Mouse (Mus musculus) midbrain, embryonic 16.5 days (tissue): Measurements from ENCODE around the gene Acin1. TPM values are rescaled to one million over a fixed set of nuclear protein-coding genes. Genes with fewer than 3 reads are reported as not detected.
A peak's percentile ranks its signal among the peaks of the same experiment; 100 is the strongest.

Experiments
- ATAC-seq: fragments of 200-750 bp; cut with Nextera tagmentation; 2 replicates; pipeline ENCODE4 v1.8.0; 2017; ENCODE audit warnings: moderate TSS enrichment
- H3K27ac ChIP-seq: fragments of 300-500 bp; sonication (generic); 2 replicates; pipeline ENCODE4 v1.5.1; 2014; ENCODE audit warnings: mild to moderate bottlenecking, low read length, mixed read lengths
- H3K27me3 ChIP-seq: fragments of 300-500 bp; sonication (generic); 2 replicates; pipeline ENCODE4 v1.6.1; 2014; ENCODE audit warnings: low read depth, low read length, mixed read lengths; ENCODE audit not compliant: control insufficient read depth, insufficient read depth
- H3K36me3 ChIP-seq: fragments of 300-500 bp; sonication (generic); 2 replicates; pipeline ENCODE4 v1.6.1; 2014; ENCODE audit warnings: mild to moderate bottlenecking, low read length, moderate library complexity, mixed read lengths; ENCODE audit not compliant: control insufficient read depth, insufficient read depth
- H3K4me1 ChIP-seq: fragments of 300-500 bp; sonication (generic); 2 replicates; pipeline ENCODE4 v1.6.1; 2014; ENCODE audit warnings: mild to moderate bottlenecking, low read length, mixed read lengths; ENCODE audit not compliant: control insufficient read depth, insufficient read depth
- H3K4me2 ChIP-seq: fragments of 300-500 bp; sonication (generic); 2 replicates; pipeline ENCODE4 v1.6.1; 2014; ENCODE audit warnings: mild to moderate bottlenecking, low read length, mixed read lengths
- H3K4me3 ChIP-seq: fragments of 300-500 bp; sonication (generic); 2 replicates; pipeline ENCODE4 v1.5.1; 2014; ENCODE audit warnings: low read depth, mild to moderate bottlenecking, low read length, moderate library complexity, mixed read lengths
- H3K9ac ChIP-seq: fragments of 300-500 bp; sonication (generic); 2 replicates; pipeline ENCODE4 v1.6.1; 2014; ENCODE audit warnings: low read depth, low read length, mixed read lengths
- H3K9me3 ChIP-seq: fragments of 300-500 bp; sonication (generic); replicated peaks from 2 replicates; pipeline ENCODE4 v1.6.1; 2014; ENCODE audit warnings: mild to moderate bottlenecking, low read length, mixed read lengths; ENCODE audit not compliant: control insufficient read depth, poor library complexity, severe bottlenecking
- WGBS: fragments of 180-500 bp; shearing (Covaris S2); extraction: QIAGEN DNeasy Blood & Tissue Kit; methylation state at CpG from one replicate; pipeline ENCODE4 v1.1.7; 2014; 5-methylcytosine and 5-hydroxymethylcytosine counted together
- microRNA counts: library from miRNA; unstranded; fragments of <30 nt; microRNA quantifications from one replicate; lab custom pipeline; 2016
- microRNA-seq: library from miRNA; unstranded; fragments of <30 nt; microRNA quantifications from one replicate; pipeline ENCODE4, GENCODE M21; 2017
- polyA plus RNA-seq: library from polyadenylated mRNA; unstranded; fragments of >200 nt; fragmentation: Nextera tagmentation; extraction: Ambion mirVana; gene quantifications from 2 replicates; pipeline ENCODE4 v1.2.1, GENCODE M21; 2015

Gene Acin1
- polyA plus RNA-seq, 1 experiment from 2014 or later: 108 TPM

- H3K4me2 ChIP-seq: peak overlapping the region; percentile 54
- peak overlapping the region; percentile 96 for H3K27ac ChIP-seq
- peak overlapping the region; percentile 80; the same call in 1 of the 2 replicates for H3K9ac ChIP-seq
- H3K4me3 ChIP-seq: peak overlapping the region; percentile 57
- no peaks in the 10 kb centered on the region for H3K36me3 ChIP-seq
- H3K4me1 ChIP-seq: peaks cover 23% of the 10 kb centered on the region
- no peaks in the 10 kb centered on the region for H3K9me3 ChIP-seq
- H3K27me3 ChIP-seq: no peaks in the 10 kb centered on the region
- WGBS: 31% methylated on average over 4 of the region's 4 CpGs
- ATAC-seq: peak; percentile 32
These were observed 84.1 kb downstream of the Acin1 start for GRCm38 (mm10) chr14:54602613-54603012.

GRCm38 (mm10) chr14:54601601-54602000, 85.1 kb downstream of the Acin1 start:
- Histone ChIP-seq H3K27ac (no peak overlapping the region), H3K4me1 (peaks cover 23% of the 10 kb centered on the region), H3K36me3 (no peaks in the 10 kb centered on the region), H3K4me3 (no peak overlapping the region), H3K27me3 (no peaks in the 10 kb centered on the region), H3K9ac (no peak overlapping the region), H3K4me2 (no peak overlapping the region), H3K9me3 (no peaks in the 10 kb centered on the region)
- ATAC-seq: no peak
- 78% methylated on average over 2 of the region's 2 CpGs for WGBS

DNA sequence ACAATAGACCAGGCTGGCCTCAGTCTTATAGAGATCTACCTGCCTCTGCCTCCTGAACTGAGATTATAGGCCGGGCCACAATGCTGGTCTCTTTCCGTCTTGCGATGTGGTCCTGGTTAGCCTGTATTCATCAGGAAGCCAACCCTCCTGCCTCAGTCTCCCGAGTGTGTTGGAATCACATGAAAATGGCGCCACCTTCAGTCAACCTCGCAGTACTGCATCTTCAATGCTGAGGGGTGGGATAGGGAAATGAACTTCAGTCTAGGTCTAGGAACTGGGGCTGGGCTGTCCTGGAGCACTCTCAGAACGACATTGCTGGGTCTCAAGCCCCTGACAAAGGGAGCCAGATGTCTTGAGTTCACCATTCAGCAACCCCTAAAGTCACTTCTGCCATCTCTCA, 89.6 kb downstream of the Acin1 start:
- Histone ChIP-seq H3K27me3 (no peaks in the 10 kb centered on the region), H3K4me1 (peaks cover under 1% of the 10 kb centered on the region), H3K9me3 (no peaks in the 10 kb centered on the region), H3K9ac (no peak overlapping the region), H3K4me3 (no peak overlapping the region), H3K36me3 (no peaks in the 10 kb centered on the region), H3K4me2 (no peak overlapping the region), H3K27ac (no peak overlapping the region)
- ATAC-seq: no peak
- 81% methylated on average over 7 of the region's 7 CpGs for WGBS

GRCm38 (mm10) chr14:54594631-54595414, 91.9 kb downstream of the Acin1 start:
- H3K4me3 ChIP-seq: no peak overlapping the region
- H3K9ac ChIP-seq: no peak overlapping the region
- H3K27me3 ChIP-seq: no peaks in the 10 kb centered on the region
- ATAC-seq: no peak
- 65% methylated on average over 28 of the region's 28 CpGs for WGBS
- no peaks in the 10 kb centered on the region for H3K4me1 ChIP-seq
- no peaks in the 10 kb centered on the region for H3K9me3 ChIP-seq
- H3K27ac ChIP-seq: no peak overlapping the region
- H3K36me3 ChIP-seq: no peaks in the 10 kb centered on the region
- no peak overlapping the region for H3K4me2 ChIP-seq

GRCm38 (mm10) chr14:54594055-54594454, 92.7 kb downstream of the Acin1 start:
- H3K9ac ChIP-seq: no peak overlapping the region
- no peak overlapping the region for H3K4me2 ChIP-seq
- H3K36me3 ChIP-seq: no peaks in the 10 kb centered on the region
- 91% methylated on average over 3 of the region's 3 CpGs for WGBS
- no peak overlapping the region for H3K27ac ChIP-seq
- no peaks in the 10 kb centered on the region for H3K4me1 ChIP-seq
- H3K27me3 ChIP-seq: no peaks in the 10 kb centered on the region
- ATAC-seq: no peak
- H3K9me3 ChIP-seq: no peaks in the 10 kb centered on the region
- H3K4me3 ChIP-seq: no peak overlapping the region

DNA sequence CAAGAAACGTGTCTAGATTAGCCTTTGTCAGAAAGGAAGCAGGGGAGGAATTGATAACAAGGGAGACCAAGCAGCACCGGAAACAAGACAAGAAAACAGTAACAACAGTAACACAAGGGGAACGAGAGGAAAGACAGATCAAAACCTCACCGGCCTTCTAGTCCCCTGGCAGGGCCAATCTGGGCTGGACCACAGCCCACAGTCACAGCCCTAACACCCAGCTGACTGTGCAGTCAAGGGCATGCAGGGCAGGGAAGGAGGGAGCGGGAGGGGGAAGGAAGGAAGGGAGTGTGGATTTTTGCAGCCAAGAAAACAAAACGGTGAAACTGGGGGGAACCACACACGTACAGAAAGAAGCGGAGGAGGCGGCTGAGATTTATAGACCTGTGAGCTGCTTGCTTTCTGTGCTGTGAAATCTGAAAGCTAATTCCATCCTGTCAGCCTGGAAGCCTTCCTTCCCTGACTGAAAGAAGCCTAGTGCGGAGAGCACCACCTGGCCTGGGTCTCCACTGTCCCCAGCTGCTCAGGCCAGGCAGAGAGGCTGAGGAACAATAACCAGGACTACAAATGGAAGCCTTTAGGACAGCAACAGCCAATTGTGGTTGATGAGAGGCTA, 94.3 kb downstream of the Acin1 start:
- Histone ChIP-seq H3K27me3 (no peaks in the 10 kb centered on the region), H3K9ac (0 out of 2 replicates have a peak overlapping the region, but pooled peaks have one; percentile 2), H3K9me3 (no peaks in the 10 kb centered on the region), H3K27ac (0 out of 2 replicates have a peak overlapping the region, but pooled peaks have one; percentile 7), H3K4me3 (no peak overlapping the region), H3K36me3 (no peaks in the 10 kb centered on the region; the same call in 1 of the 2 replicates), H3K4me1 (no peaks in the 10 kb centered on the region), H3K4me2 (no peak overlapping the region)
- 70% methylated on average over 10 of the region's 10 CpGs for WGBS
- ATAC-seq: no peak

MicroRNA genes within 50 kb of the gene (microRNA counts, 519-probe panel; counts per million panel counts)
- microRNA mmu-miR-686 (lab: Ali Mortazavi, UCI): 386 counts per million, percentile 18 among the panel's probes with 10 or more counts

Small RNA genes within 50 kb of the gene (microRNA-seq; reads per million reads assigned to microRNA genes)
- gene Mir686 (not detected), gene Mir6948 (0.86 reads per million)

Other genes starting within 250 kb of the Acin1 start
- gene Lrp10, start 222.8 kb downstream of the Acin1 start, polyA plus RNA-seq: 26.9 and 28.2 TPM in 2 replicates
- gene Rem2, start 210.8 kb downstream of the Acin1 start, polyA plus RNA-seq: 46.0 and 48.9 TPM in 2 replicates
- 105 and 106 TPM in 2 replicates for gene Prmt5, start 169.4 kb downstream of the Acin1 start, polyA plus RNA-seq
- gene Haus4, start 132.3 kb downstream of the Acin1 start, polyA plus RNA-seq: 12.9 and 13.1 TPM in 2 replicates
- gene Ajuba, start 109.4 kb downstream of the Acin1 start, polyA plus RNA-seq: 4.6 and 5.5 TPM in 2 replicates
- gene 4931414P19Rik, start 80.9 kb downstream of the Acin1 start, polyA plus RNA-seq: 5.2 and 5.6 TPM in 2 replicates
- 412 and 432 TPM in 2 replicates for gene Psmb5, start 68.9 kb downstream of the Acin1 start, polyA plus RNA-seq
- 0.06 TPM in 1 of 2 replicates, not detected in the other for gene Psmb11, start 65.5 kb downstream of the Acin1 start, polyA plus RNA-seq
- gene Gm17606, start 46.0 kb downstream of the Acin1 start, polyA plus RNA-seq: not detected in 2 replicates
- 9.6 and 11.2 TPM in 2 replicates for gene Cdh24, start 45.6 kb downstream of the Acin1 start, polyA plus RNA-seq
- 58.9 and 63.9 TPM in 2 replicates for gene 1700123O20Rik, start 715 bp downstream of the Acin1 start, polyA plus RNA-seq
- gene Gm29776, start 11.9 kb upstream of the Acin1 start, polyA plus RNA-seq: 0.15 and 0.29 TPM in 2 replicates
- not detected in 2 replicates for gene Cebpe, start 25.2 kb upstream of the Acin1 start, polyA plus RNA-seq
- gene Slc7a8, start 95.0 kb upstream of the Acin1 start, polyA plus RNA-seq: 8.8 and 12.0 TPM in 2 replicates
- gene Rnf212b, start 127.2 kb upstream of the Acin1 start, polyA plus RNA-seq: not detected in 2 replicates
- gene Homez, start 184.0 kb upstream of the Acin1 start, polyA plus RNA-seq: 13.2 and 14.5 TPM in 2 replicates
- gene Ppp1r3e, start 190.6 kb upstream of the Acin1 start, polyA plus RNA-seq: 2.3 and 3.4 TPM in 2 replicates
- 3.9 and 4.1 TPM in 2 replicates for gene Bcl2l2, start 196.4 kb upstream of the Acin1 start, polyA plus RNA-seq
- not detected in 2 replicates for gene Gm20521, start 196.5 kb upstream of the Acin1 start, polyA plus RNA-seq
- gene Pabpn1, start 205.6 kb upstream of the Acin1 start, polyA plus RNA-seq: 150 and 163 TPM in 2 replicates
- gene Slc22a17, start 226.2 kb upstream of the Acin1 start, polyA plus RNA-seq: 219 and 245 TPM in 2 replicates
- 11.7 and 12.9 TPM in 2 replicates for gene Efs, start 239.2 kb upstream of the Acin1 start, polyA plus RNA-seq
- gene Il25, start 245.8 kb upstream of the Acin1 start, polyA plus RNA-seq: 0.46 and 0.51 TPM in 2 replicates
- 9.5 and 14.8 TPM in 2 replicates for gene Cmtm5, start 249.3 kb upstream of the Acin1 start, polyA plus RNA-seq